Mouse (Mus musculus) neural tube, embryonic 13.5 days (tissue): Measurements from ENCODE around the gene Ercc6l2. TPM values are rescaled to one million over a fixed set of nuclear protein-coding genes. Genes with fewer than 3 reads are reported as not detected.
"Not testable (repeated sequence)": the region's sequence is repeated elsewhere in the genome, so short reads cannot be mapped to it uniquely, and the experiment has no call there.

Experiments used
- ATAC-seq: fragments of 200-750 bp; cut with Nextera tagmentation; 2 replicates; pipeline ENCODE4 v1.8.0; 2017; ENCODE audit warnings: low read depth, mild to moderate bottlenecking, moderate TSS enrichment, moderate library complexity
- H3K27ac ChIP-seq: fragments of 300-500 bp; sonication (generic); replicated peaks from 2 replicates; pipeline ENCODE4 v1.5.1; 2015; ENCODE audit warnings: moderate library complexity, mild to moderate bottlenecking, inconsistent platforms
- H3K27me3 ChIP-seq: fragments of 300-500 bp; sonication (generic); 2 replicates; pipeline ENCODE4 v1.6.1; 2015; ENCODE audit warnings: mild to moderate bottlenecking, inconsistent platforms
- H3K36me3 ChIP-seq: fragments of 300-500 bp; sonication (generic); 2 replicates; pipeline ENCODE4 v1.6.1; 2015; ENCODE audit warnings: mild to moderate bottlenecking, inconsistent platforms
- H3K4me1 ChIP-seq: fragments of 300-500 bp; sonication (generic); replicated peaks from 2 replicates; pipeline ENCODE4 v1.6.1; 2015; ENCODE audit warnings: inconsistent platforms
- H3K4me2 ChIP-seq: fragments of 300-500 bp; sonication (generic); 2 replicates; pipeline ENCODE4 v1.6.1; 2015; ENCODE audit warnings: inconsistent platforms, mild to moderate bottlenecking, moderate library complexity
- H3K4me3 ChIP-seq: fragments of 300-500 bp; sonication (generic); 2 replicates; pipeline ENCODE4 v1.5.1; 2015; ENCODE audit warnings: mild to moderate bottlenecking, inconsistent platforms
- H3K9ac ChIP-seq: fragments of 300-500 bp; sonication (generic); 2 replicates; pipeline ENCODE4 v1.6.1; 2015; ENCODE audit warnings: moderate library complexity, mild to moderate bottlenecking, inconsistent platforms
- H3K9me3 ChIP-seq: fragments of 300-500 bp; sonication (generic); 2 replicates; pipeline ENCODE4 v1.6.1; 2016; ENCODE audit warnings: inconsistent platforms
- WGBS: fragments of 180-500 bp; shearing (Covaris S2); methylation state at CpG from one replicate; pipeline ENCODE4 v1.1.7; 2015; 5-methylcytosine and 5-hydroxymethylcytosine counted together
- polyA plus RNA-seq: library from polyadenylated mRNA; unstranded; fragments of >200 nt; fragmentation: Nextera tagmentation; extraction: Ambion mirVana; gene quantifications from 2 replicates; pipeline ENCODE4 v1.2.1, GENCODE M21; 2015

The Ercc6l2 gene
- polyA plus RNA-seq, 1 experiment from 2014 or later = 16.9 TPM

DNA sequence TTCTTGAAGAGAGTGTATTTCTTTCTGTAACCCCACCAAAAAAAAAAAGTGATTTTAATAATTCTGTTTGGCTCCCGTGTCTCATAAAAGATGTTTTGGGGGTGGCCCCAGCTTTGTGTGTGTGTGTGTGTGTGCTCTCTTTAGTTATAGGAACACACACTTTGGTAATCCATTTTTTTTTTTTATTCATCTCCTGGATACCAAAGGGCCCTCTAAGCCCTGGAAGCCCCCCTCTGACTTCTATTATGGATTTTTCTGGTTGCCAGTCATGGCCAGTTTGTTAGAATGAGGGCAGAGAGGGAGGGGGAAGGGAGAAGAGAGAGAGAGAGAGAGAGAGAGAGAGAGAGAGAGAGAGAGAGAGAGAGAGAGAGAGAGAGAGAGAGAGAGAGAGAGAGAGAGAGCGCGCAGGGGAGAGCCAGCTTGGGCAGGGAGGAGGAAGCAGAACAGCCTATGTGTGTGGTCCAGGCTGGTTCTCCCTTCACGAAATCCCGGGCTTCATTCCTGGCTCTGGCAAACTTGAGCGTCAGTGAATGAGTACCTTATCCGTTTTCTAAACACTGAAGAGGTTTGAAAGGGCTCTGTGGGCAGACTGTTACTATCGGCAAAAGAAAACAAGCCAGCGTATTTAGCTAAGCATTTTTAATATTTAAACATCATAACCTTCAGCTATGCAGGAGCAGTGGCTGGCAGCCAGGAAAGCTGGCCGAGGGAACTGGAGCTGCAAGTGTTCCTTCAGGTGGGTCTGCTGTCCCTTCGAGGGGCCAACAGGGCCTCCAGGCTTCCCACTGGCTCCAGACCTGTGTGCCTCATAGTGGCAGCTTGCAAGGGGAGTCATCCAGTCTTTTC lies 103.0 kb downstream of the Ercc6l2 start:
- Histone ChIP-seq H3K4me2 (peak overlapping the region; percentile 36), H3K4me3 (no peak overlapping the region), H3K27ac (peak overlapping the region; percentile 67), H3K36me3 (no peaks in the 10 kb centered on the region), H3K4me1 (peaks cover 33% of the 10 kb centered on the region), H3K9me3 (peaks cover 5% of the 10 kb centered on the region; the same call in 1 of the 2 replicates), H3K9ac (peak overlapping the region; percentile 17; the same call in 1 of the 2 replicates), H3K27me3 (no peaks in the 10 kb centered on the region)
- WGBS = 16% methylated on average over 11 of the region's 11 CpGs
- ATAC-seq = peak; percentile 68

DNA sequence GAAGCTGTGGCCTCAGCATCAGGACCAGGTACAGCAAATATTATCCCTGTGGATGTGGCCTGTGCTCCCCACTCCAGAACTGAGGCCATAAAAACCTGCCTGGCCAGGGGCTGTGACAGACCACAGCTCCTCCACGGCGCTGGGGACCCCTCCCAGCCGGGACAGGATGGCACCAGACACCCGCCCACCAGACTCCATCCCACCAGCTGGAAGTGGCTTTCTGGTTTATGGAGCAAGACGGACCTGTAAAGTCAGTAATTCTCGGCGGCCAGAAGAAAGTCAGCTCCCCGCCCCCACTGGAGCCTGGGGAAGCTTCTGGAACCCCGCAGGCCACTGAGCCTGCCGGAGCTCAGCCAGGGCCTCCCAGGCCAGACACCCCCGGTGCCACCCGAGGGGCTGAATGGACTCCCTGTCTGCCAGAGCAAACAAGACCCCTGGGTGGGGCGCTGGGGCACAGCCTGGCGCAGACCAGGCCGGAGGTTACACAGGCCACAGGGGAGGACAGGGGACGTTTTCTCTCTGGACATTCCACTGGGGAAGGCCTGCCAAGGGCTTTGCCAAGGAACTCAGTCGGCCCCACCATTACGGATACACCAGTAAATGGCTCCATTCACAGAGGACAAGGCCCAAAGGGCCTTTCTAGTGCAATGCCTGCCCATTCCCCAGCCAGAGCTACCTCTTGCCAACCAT lies 103.8 kb downstream of the Ercc6l2 start:
- Histone ChIP-seq H3K27ac (peak overlapping the region; percentile 67), H3K36me3 (no peaks in the 10 kb centered on the region), H3K4me1 (peaks cover 33% of the 10 kb centered on the region), H3K4me2 (peak overlapping the region; percentile 36; the same call in 1 of the 2 replicates), H3K9me3 (peaks cover 5% of the 10 kb centered on the region; the same call in 1 of the 2 replicates), H3K4me3 (no peak overlapping the region), H3K27me3 (no peaks in the 10 kb centered on the region), H3K9ac (no peak overlapping the region)
- 25% methylated on average over 18 of the region's 18 CpGs for WGBS
- peak; percentile 54 for ATAC-seq

DNA sequence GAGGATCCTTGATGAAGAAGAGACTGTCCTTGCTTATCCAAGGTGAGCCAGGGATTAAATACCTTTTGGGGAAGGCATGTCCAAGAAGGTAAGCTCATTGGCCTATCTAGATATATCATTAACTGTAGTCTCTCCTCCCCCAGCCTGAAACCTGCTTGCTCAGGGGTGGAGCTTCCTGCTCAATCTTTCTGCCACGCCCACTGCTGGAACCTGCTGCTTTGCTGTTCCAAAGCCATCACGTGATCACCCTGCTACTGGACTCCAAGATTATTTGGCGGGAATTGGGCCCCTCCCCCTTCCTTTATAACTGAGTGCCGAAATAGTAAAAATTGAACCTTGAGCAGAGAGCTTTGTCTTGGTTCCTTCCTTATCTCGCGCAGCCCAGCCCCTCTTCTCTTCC lies 109.0 kb downstream of the Ercc6l2 start:
- peaks cover 13% of the 10 kb centered on the region for H3K4me1 ChIP-seq
- H3K4me2 ChIP-seq, H3K9ac ChIP-seq, H3K4me3 ChIP-seq, H3K27me3 ChIP-seq, ATAC-seq, H3K36me3 ChIP-seq, H3K27ac ChIP-seq, H3K9me3 ChIP-seq: not testable (repeated sequence)
- 60% methylated on average over 3 of the region's 6 CpGs for WGBS

DNA sequence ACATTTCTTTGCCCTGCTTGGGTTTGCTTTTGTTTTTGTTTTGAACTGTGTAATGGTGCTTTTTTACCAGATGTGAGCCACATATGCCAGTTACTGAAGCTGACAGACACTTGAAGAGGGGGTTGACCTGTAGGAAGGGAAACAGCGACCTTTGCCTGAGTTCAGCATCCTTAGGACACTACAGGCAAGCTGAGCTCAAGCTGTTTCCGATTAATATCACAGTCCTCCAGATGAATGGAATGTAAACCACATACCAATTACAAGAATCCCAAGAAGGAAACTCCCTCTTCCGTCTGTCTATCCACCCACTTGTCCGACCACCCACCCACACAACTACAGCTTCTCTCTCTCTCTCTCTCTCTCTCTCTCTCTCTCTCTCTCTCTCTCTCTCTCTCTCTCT lies 112.3 kb downstream of the Ercc6l2 start:
- Histone ChIP-seq H3K9me3 (no peaks in the 10 kb centered on the region), H3K4me1 (peaks cover 21% of the 10 kb centered on the region), H3K36me3 (no peaks in the 10 kb centered on the region), H3K4me2 (no peak overlapping the region), H3K27me3 (no peaks in the 10 kb centered on the region), H3K4me3 (no peak overlapping the region), H3K27ac (no peak overlapping the region), H3K9ac (no peak overlapping the region)
- ATAC-seq = no peak
- WGBS = 77% methylated on average over 4 of the region's 4 CpGs

GRCm38 (mm10) chr13:63929351-63929750 lies 114.3 kb downstream of the Ercc6l2 start:
- H3K4me1 ChIP-seq = peaks cover 21% of the 10 kb centered on the region
- no peak overlapping the region for H3K9ac ChIP-seq
- peak; percentile 83 for ATAC-seq
- H3K27me3 ChIP-seq = no peaks in the 10 kb centered on the region
- no peak overlapping the region for H3K4me2 ChIP-seq
- WGBS = 26% methylated on average over 1 of the region's 1 CpGs
- H3K36me3 ChIP-seq = no peaks in the 10 kb centered on the region
- no peaks in the 10 kb centered on the region for H3K9me3 ChIP-seq
- H3K27ac ChIP-seq = no peak overlapping the region
- H3K4me3 ChIP-seq = no peak overlapping the region

- H3K9ac ChIP-seq = no peak overlapping the region
- no peak overlapping the region for H3K4me2 ChIP-seq
- no peak for ATAC-seq
- H3K36me3 ChIP-seq = no peaks in the 10 kb centered on the region
- H3K9me3 ChIP-seq = no peaks in the 10 kb centered on the region
- H3K4me3 ChIP-seq = no peak overlapping the region
- peaks cover 21% of the 10 kb centered on the region for H3K4me1 ChIP-seq
- 49% methylated on average over 5 of the region's 5 CpGs for WGBS
- no peaks in the 10 kb centered on the region for H3K27me3 ChIP-seq
- no peak overlapping the region for H3K27ac ChIP-seq
Observed at GRCm38 (mm10) chr13:63929917-63930515, 115.0 kb downstream of the Ercc6l2 start.

DNA sequence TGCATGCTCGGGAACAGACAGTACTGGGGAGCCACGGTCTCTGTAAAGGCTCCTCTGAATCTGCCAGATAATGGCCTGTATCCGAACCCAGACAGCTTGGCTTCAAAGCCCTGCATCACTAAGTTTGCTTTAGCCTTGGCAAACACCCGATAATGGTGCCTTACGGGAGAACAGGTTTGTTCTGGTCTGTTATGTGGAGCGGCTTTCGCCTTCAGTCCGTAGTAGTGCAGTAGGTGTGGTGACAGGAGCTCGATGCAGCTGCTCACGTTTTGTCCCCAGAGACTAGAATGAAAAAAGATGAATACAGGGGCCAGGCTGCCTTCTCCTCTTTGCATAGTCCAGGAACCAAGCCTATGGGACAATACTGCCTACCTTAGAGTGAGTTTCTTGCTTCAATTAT lies 115.5 kb downstream of the Ercc6l2 start:
- Histone ChIP-seq H3K4me2 (no peak overlapping the region), H3K36me3 (no peaks in the 10 kb centered on the region), H3K4me1 (peaks cover 21% of the 10 kb centered on the region), H3K9ac (no peak overlapping the region), H3K9me3 (no peaks in the 10 kb centered on the region), H3K27me3 (no peaks in the 10 kb centered on the region), H3K4me3 (no peak overlapping the region), H3K27ac (no peak overlapping the region)
- no peak for ATAC-seq
- 48% methylated on average over 10 of the region's 10 CpGs for WGBS

DNA sequence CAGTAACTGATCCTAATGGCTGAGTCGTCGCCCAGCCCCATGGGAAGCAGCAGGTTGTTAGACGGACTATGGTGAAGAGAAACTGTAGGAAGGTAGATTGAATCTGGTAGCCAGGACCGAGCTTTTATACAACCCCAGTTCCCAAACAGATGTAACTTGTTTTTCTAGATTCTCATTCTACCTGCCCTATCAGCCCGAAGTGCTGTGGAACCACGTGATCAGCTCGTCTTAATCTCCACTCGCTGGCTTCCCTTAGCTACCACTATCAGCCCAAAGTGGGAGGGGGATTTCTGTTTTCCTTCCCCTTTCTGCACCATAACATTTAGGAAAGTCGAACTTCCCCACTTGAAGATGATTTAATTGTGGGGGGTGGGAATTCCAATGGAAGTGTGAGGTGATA lies 121.3 kb downstream of the Ercc6l2 start:
- Histone ChIP-seq H3K4me1 (no peaks in the 10 kb centered on the region), H3K4me2 (no peak overlapping the region), H3K27me3 (no peaks in the 10 kb centered on the region), H3K36me3 (no peaks in the 10 kb centered on the region), H3K9ac (no peak overlapping the region), H3K27ac (no peak overlapping the region), H3K4me3 (no peak overlapping the region), H3K9me3 (no peaks in the 10 kb centered on the region)
- ATAC-seq = no peak
- WGBS = 87% methylated on average over 9 of the region's 9 CpGs

DNA sequence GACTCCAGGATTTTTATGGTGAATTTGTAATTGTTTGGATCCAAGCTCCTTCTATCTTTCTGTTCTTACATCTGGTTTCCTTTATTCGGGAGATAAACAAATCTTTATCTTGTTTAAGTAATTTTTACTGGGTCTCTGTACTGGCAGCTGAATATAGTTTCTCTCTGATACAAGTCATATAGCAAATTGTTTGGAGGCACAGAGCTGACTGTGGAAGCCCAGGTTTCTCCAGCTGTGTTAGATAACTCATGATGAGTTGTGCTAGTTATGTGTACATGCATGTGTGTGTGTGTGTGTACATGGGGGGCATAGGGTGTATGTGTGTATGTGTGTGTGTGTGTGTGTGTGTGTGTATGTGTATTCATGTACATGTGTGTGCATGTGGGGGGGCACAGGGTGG lies 125.2 kb downstream of the Ercc6l2 start:
- no peaks in the 10 kb centered on the region for H3K9me3 ChIP-seq
- H3K27me3 ChIP-seq = peaks cover 6% of the 10 kb centered on the region; the same call in 1 of the 2 replicates
- H3K4me3 ChIP-seq = no peak overlapping the region
- H3K27ac ChIP-seq = no peak overlapping the region
- H3K36me3 ChIP-seq = no peaks in the 10 kb centered on the region
- no peak overlapping the region for H3K4me2 ChIP-seq
- 93% methylated on average over 1 of the region's 1 CpGs for WGBS
- H3K9ac ChIP-seq = no peak overlapping the region
- peaks cover 12% of the 10 kb centered on the region for H3K4me1 ChIP-seq
- ATAC-seq = no peak

DNA sequence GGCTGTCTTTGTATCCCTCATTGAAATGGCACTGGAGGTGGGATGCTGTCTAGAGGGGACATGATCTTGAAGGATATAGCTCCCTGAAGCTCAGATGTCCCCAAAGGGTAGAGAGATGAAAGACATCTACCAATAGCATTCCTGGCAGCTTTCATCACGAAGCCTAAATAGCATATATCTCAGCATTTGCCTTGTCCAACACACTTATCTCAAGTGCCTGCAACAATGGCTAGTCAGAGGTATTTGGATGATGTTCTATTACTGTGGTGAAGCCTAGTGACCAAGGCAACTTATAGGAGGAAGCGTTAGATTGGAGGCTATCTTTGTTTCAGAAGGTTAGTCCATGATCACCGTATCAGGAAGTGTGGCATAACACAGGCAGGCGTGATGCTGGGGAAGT lies 126.1 kb downstream of the Ercc6l2 start:
- H3K4me3 ChIP-seq = no peak overlapping the region
- peaks cover 12% of the 10 kb centered on the region for H3K4me1 ChIP-seq
- no peaks in the 10 kb centered on the region for H3K36me3 ChIP-seq
- no peak overlapping the region for H3K27ac ChIP-seq
- peaks cover 6% of the 10 kb centered on the region; the same call in 1 of the 2 replicates for H3K27me3 ChIP-seq
- no peaks in the 10 kb centered on the region for H3K9me3 ChIP-seq
- no peak overlapping the region for H3K9ac ChIP-seq
- 96% methylated on average over 4 of the region's 4 CpGs for WGBS
- ATAC-seq = no peak
- no peak overlapping the region for H3K4me2 ChIP-seq

DNA sequence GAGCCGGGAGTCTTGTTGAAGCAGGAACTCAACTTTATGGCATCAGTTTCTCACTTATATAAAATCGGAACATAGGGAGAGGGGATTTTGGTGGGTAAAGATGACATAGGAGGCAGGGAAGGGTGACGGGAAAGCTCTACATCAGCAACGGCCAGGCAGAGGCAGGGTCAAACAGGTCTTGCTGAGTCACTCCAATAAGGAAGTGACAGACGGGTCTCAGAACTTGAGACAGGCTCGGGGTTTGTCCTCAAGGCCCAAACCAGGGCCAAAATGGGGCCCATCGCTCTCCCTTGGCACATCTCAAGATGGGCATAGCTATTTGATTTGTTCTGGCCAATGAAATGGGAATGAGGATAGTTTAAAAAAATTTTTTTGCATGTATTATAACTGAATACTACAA lies 128.6 kb downstream of the Ercc6l2 start:
- H3K27ac ChIP-seq = no peak overlapping the region
- 90% methylated on average over 7 of the region's 7 CpGs for WGBS
- peaks cover 12% of the 10 kb centered on the region for H3K4me1 ChIP-seq
- H3K4me3 ChIP-seq = no peak overlapping the region
- H3K9me3 ChIP-seq = no peaks in the 10 kb centered on the region
- no peak overlapping the region for H3K4me2 ChIP-seq
- no peak for ATAC-seq
- H3K9ac ChIP-seq = no peak overlapping the region
- H3K36me3 ChIP-seq = no peaks in the 10 kb centered on the region
- H3K27me3 ChIP-seq = peaks cover 9% of the 10 kb centered on the region; the same call in 1 of the 2 replicates
